Mouse (Mus musculus): ENCODE results near the gene BC004004. TPM values are rescaled to one million over a fixed set of nuclear protein-coding genes. Genes with fewer than 3 reads are reported as not detected.

The BC004004 gene
- polyA plus RNA-seq, 1 experiment, result 175 TPM

DNA sequence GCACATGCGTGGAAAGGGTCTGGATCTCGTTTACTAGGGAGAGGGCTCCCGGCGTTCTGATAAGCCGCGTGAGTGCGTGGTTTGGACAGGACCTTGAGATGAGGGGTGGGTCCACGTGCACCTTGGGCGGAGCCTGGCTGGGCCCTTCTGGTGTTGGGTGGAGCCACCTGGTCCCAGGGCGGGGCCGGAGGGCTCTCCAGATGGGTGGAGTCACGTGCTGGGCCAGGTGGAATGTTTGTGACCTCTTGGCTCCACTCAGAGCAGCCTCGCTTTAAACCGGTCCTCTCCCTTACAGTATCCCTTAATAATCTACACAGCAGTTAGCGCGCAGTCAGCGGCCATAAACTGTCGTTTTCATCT, 54.0 kb downstream of the BC004004 start:
- DNase-seq (ENCODE audit: low read depth), result no peak

- DNase-seq (ENCODE audit: low read depth), result no peak
Observed at GRCm38 (mm10) chr17:29323625-29324024, 55.0 kb downstream of the BC004004 start.

- no peak for DNase-seq (ENCODE audit: low read depth)
Observed at GRCm38 (mm10) chr17:29325831-29326230, 57.2 kb downstream of the BC004004 start.

GRCm38 (mm10) chr17:29326531-29327529, 58.2 kb downstream of the BC004004 start:
- no peak for DNase-seq (ENCODE audit: low read depth)

DNA sequence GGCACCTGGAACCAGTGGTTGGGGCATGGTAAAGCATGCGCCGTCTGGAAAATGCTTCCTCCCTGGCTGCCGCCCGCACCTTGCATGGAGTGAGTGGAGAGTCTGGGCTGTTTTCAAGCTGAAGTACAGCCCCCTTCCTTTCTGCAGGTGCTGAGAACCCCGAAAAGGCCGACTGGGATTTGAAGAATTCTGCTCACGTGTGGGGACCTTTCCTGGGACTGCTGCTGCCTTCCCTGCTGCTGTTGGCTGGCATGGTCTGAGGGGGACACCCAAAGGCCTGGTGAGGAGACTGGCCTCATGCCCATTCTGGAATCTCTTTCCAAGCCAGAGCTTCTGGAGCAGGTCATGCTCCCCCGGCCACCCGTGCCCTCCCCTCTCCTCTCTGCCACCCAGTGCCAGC, 59.1 kb downstream of the BC004004 start:
- DNase-seq (ENCODE audit: low read depth), result no peak

GRCm38 (mm10) chr17:29330221-29330620, 61.6 kb downstream of the BC004004 start:
- no peak for DNase-seq (ENCODE audit: low read depth)

DNA sequence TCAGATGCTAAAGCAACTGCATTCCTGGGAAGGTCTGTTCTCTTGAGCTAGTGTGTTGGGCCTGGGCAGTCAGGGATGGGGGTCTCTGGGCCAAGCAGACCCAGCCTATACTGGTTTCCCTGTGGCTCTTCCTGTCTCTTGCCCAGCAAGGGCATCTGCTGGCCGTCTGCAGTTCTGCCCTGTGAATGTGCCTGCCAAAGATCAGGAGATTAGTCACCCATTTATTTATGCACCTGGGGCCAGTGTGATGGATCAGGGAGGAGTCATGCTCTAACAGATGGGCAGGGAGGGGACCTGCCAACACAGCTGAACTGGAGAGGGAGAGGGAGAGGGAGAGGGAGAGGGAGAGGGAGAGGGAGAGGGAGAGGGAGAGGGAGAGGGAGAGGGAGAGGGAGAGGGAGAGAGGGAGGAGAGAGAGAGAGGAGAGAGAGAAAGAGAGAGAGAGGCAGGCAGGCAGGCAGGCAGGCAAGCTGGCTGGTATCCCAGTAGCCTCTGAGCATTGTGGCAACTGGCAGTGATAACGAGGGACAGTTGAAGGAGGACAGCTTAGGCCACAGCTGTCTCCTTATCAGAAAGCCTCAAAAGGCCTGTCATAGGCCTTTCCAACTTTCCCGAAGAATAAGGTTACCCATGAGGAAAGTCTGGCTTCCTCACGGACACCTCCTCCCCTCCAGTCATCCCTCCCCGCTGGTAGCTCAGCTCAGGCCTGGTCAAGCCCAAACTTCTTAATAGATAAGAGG, 62.3 kb downstream of the BC004004 start:
- DNase-seq (ENCODE audit: low read depth), result no peak

DNA sequence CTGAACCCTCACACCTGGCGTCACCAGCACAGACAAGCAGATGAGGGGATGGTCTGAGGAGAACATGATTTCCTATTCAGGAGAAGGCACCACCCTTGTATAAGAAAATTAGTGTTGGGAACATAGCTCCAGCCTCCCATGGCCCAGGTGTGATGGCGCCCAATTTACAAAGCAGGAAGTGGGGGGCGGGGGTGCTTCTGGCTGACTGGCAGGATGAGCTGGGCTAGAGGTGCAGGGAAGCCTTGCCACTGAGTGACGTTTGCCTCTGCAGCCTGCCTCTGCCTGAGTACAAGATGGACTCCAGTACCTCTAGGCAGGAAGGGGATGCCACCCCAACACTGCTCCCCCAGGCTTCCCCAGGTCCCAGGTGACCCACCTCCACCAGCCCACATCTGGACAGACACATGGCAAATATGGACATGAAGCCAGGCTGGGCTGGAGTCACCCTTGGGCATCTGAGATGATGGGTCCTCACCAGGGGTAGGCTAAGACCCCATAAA, 63.6 kb downstream of the BC004004 start:
- no peak for DNase-seq (ENCODE audit: low read depth)

DNA sequence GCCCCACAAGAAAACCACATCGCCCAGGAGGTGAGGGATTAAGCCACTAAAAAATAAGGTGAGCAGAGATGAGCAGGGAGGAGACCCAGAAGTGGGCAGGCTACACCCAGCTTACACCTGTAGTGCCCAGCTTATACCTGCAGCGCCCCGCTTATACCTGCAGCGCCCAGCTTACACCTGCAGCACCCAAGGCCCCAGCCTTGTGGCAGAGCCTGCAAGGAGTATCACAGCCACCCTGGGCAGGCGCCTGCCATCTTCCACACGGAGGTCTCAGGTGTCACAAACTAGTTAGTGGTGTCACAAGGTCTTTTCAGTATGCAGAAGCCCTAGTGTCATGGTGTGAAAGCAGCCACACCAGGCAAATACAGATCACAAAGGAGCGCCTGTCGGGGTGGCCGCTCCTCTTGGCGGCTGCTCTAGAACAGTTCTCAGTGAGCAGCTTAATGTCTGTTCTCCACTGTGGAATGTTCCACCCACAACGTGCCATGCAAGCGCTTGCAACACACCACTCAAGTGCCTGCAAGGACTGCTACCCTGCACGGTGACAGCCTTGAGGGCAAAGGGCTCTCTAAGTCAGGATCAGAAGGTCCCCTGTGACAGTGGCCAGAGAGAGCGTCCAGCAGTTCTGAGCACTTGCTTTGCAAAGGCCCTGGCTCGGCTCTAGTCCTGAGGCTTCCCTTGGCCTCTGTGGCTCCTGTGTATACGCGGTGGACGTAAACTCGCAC, 67.8 kb downstream of the BC004004 start:
- no peak for DNase-seq (ENCODE audit: low read depth)

DNA sequence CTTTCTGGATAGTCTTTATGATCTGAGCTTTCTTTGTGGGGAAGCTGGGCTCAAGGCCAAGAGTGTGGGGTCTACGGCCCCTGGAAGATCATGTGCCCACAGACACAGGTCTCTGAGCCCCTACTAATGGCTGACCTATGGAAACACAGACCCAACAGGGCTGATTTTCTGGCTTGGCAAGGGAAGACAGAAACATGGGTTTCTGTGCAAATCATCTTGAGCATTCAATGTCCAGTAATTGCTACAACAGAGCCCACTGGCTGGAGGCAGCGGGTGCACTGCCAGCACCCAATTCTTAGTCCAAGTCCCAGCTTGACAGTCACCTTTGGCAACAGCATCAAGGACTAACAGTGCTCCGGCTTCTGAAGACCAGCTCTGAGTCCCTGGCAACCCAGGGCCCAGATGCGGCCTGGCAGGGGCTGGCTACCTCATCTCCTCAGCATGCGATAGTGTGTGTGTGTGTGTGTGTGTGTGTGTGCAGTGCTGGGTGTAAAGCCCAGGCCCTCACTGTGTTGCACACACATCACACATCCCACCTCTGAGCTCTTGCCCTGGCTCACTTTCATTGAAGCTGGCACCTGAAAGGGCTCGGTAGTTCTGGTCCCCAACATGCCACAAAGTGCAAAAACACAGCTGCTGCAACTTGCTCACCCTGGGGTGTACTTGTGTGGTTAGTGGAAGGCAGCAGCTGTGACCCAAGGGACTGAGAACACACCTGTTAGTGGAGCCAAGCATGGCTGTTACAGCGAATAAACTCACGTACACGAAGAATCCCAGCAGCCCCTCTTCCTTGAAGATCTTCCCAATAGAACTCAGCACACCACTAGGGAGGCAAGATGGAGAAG, 69.6 kb downstream of the BC004004 start:
- DNase-seq (ENCODE audit: low read depth), result no peak

- no peak for DNase-seq (ENCODE audit: low read depth)
Observed at GRCm38 (mm10) chr17:29339170-29339768, 70.7 kb downstream of the BC004004 start.

- DNase-seq (ENCODE audit: low read depth), result no peak
Observed at GRCm38 (mm10) chr17:29340406-29341261, 72.0 kb downstream of the BC004004 start.

DNA sequence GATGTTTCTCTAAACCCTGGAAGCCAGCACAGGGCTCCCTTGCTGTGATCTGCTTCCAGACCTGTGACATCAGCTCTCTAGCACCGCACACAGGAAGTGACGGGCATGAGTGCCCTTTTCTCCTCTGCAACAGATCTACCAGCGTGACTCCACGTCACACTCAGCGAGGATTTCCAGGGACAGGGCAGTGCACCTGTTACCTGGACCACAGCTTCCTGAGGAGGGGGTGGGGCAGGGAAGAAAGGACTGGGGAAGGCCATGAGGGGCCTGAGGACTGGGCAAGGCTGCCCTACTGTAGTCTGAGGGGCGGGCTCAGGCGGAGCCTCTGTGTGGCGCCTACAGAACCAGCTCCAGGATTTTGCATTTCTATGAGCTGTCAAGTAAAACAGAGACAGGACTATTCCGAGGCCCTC, 73.0 kb downstream of the BC004004 start:
- DNase-seq (ENCODE audit: low read depth), result no peak

- no peak for DNase-seq (ENCODE audit: low read depth)
Observed at GRCm38 (mm10) chr17:29342010-29342910, 73.7 kb downstream of the BC004004 start.

DNA sequence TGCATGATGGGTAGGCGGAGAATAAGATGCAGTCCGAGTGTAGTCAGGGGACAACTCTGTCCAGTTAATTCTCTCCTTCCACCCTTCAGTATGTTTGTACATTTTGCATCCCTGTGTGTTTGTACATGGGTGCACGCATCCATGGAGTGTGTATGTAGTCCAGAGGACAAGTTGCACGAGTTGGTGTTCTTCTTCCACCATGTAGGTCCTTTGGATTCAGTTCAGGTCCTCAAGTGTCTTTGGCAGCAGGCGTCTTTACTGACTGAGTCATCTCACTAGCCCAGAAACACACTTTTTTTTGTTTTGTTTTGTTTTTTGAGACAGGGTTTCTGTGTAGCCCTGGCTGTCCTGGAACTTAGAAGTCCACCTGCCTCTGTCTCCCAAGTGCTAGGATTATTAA, 74.7 kb downstream of the BC004004 start:
- no peak for DNase-seq (ENCODE audit: low read depth)

DNA sequence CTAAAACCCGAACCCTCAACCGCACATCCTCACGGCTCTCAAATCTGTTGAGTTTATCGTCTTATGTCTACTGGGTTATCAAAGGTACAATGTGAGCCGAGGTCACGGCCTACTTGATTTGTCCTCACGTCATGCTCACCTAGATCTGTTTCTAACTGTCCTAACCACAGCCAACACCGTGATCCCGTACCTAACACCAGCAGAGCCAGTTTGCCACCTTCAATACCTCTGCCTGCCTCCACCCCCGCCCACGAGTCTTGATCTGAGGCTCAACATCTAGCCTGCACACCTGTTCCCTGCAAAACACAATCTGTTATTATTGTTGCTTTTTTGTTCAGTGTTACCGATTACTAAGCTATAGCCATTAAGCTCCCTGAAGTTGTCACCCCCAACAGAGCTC, 76.7 kb downstream of the BC004004 start:
- DNase-seq (ENCODE audit: low read depth), result no peak

DNA sequence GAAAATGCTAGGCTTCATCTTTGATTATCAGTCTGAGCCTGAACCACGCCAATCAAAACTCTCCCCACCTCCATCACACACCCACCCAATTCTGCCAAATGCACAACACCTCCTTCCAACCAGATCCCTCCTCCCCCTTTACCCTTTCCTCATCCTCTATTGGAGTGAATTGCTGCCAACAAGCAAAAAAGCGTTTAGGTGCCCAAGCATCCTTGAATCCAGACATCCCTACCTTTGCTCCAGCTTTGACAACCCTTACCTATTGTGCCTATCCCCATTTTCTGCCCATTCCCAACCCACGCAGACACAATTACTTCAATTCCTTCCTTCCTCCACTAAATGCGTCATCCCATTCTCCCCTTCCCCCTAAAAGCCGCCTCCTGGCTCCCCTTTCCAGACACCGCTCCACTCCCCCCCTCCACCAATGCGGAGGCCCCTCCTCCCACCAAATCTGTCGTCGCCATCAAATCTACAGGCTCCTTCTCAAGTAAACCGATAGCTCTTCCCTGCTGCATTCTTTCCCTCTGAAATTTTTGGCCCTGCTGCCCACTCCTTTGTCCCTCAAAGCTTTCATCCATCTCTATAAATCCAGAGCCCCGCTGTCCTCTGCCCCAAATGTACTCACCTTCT, 78.0 kb downstream of the BC004004 start:
- no peak for DNase-seq (ENCODE audit: low read depth)

DNA sequence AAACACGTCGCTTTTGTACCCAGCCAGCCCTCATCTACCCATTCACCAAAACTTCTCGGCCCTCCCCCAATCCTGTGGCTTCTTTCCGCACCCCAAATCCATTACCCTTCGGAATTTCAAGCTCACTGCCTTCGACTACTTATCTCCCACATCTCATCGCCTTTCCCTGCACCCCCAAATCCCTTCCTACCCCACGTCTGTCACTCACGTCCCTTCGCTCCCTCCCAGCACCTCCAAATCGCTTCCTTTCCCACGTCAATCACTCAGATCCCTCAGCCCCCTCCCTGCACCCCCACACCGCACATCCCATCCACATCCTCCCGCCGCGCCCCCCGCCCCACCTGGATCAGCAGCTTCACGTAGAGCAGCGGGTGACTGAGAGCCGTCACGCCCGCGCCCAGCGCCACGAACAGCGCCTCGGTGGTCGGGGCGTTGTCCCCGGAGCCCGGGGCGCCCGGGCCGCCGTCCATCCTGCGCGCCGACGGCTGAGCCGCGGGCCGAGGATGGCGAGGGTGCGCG, 78.6 kb downstream of the BC004004 start:
- no peak for DNase-seq (ENCODE audit: low read depth)
